Mouse (Mus musculus) hindbrain, embryonic 15.5 days (tissue): ENCODE measurements around the gene Galr3. TPM values are rescaled to one million over a fixed set of nuclear protein-coding genes. Genes with fewer than 3 reads are reported as not detected.

ENCODE experiments used
- ATAC-seq: fragments of 200-750 bp; cut with Nextera tagmentation; 2 replicates; pipeline ENCODE4 v1.8.0; 2017; ENCODE audit warnings: low read depth, moderate number of reproducible peaks, moderate TSS enrichment; ENCODE audit not compliant: low FRiP score
- H3K27ac ChIP-seq: fragments of 300-500 bp; sonication (generic); replicated peaks from 2 replicates; pipeline ENCODE4 v1.5.1; 2015; ENCODE audit warnings: mild to moderate bottlenecking, inconsistent platforms
- H3K27me3 ChIP-seq: fragments of 300-500 bp; sonication (generic); 2 replicates; pipeline ENCODE4 v1.6.1; 2015; ENCODE audit warnings: control low read depth, inconsistent platforms
- H3K36me3 ChIP-seq: fragments of 300-500 bp; sonication (generic); 2 replicates; pipeline ENCODE4 v1.6.1; 2015; ENCODE audit warnings: control low read depth, inconsistent platforms
- H3K4me1 ChIP-seq: fragments of 300-500 bp; sonication (generic); replicated peaks from 2 replicates; pipeline ENCODE4 v1.6.1; 2015; ENCODE audit warnings: control low read depth, inconsistent platforms
- H3K4me2 ChIP-seq: fragments of 300-500 bp; sonication (generic); 2 replicates; pipeline ENCODE4 v1.6.1; 2015; ENCODE audit warnings: moderate library complexity, mild to moderate bottlenecking, inconsistent platforms
- H3K4me3 ChIP-seq: fragments of 300-500 bp; sonication (generic); 2 replicates; pipeline ENCODE4 v1.5.1; 2015; ENCODE audit warnings: mild to moderate bottlenecking, inconsistent platforms
- H3K9ac ChIP-seq: fragments of 300-500 bp; sonication (generic); 2 replicates; pipeline ENCODE4 v1.6.1; 2015; ENCODE audit warnings: inconsistent platforms
- H3K9me3 ChIP-seq: fragments of 300-500 bp; sonication (generic); 2 replicates; pipeline ENCODE4 v1.6.1; 2016; ENCODE audit warnings: control low read depth, inconsistent platforms
- whole genome bisulfite sequencing: fragments of 180-500 bp; shearing (Covaris S2); methylation state at CpG from one replicate; pipeline ENCODE4 v1.1.7; 2015; 5-methylcytosine and 5-hydroxymethylcytosine counted together
- polyA plus RNA-seq: library from polyadenylated mRNA; unstranded; fragments of >200 nt; fragmentation: Nextera tagmentation; extraction: Ambion mirVana; gene quantifications from 2 replicates; pipeline ENCODE4 v1.2.1, GENCODE M21; 2015

Galr3 gene
- polyA plus RNA-seq, 1 experiment from 2014 or later = 0.13 TPM

DNA sequence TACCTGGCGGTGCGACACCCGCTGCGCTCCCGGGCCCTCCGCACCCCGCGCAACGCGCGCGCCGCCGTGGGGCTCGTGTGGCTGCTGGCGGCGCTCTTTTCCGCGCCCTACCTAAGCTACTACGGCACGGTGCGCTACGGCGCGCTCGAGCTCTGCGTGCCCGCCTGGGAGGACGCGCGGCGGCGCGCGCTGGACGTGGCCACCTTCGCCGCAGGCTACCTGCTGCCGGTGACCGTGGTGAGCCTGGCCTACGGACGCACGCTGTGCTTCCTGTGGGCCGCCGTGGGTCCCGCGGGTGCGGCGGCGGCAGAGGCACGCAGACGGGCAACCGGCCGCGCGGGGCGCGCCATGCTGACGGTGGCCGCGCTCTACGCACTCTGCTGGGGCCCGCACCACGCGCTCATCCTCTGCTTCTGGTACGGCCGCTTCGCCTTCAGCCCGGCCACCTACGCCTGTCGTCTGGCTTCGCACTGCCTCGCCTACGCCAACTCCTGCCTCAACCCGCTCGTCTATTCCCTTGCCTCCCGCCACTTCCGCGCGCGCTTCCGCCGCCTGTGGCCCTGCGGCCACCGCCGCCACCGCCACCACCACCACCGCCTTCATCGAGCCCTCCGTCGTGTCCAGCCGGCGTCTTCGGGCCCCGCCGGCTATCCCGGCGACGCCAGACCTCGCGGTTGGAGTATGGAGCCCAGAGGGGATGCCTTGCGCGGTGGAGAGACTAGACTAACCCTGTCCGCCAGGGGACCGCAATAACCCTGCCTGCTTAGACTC lies 1.2 kb downstream of the Galr3 start:
- Histone ChIP-seq H3K9me3 (no peaks in the 10 kb centered on the region), H3K36me3 (no peaks in the 10 kb centered on the region), H3K4me3 (peak overlapping the region; percentile 51), H3K27me3 (peaks cover 33% of the 10 kb centered on the region), H3K9ac (peak overlapping the region; percentile 48), H3K4me2 (peak overlapping the region; percentile 74), H3K4me1 (peaks cover 35% of the 10 kb centered on the region), H3K27ac (peak overlapping the region; percentile 43)
- peak; percentile 55 for ATAC-seq
- WGBS = under 1% methylated on average over 100 of the region's 105 CpGs

DNA sequence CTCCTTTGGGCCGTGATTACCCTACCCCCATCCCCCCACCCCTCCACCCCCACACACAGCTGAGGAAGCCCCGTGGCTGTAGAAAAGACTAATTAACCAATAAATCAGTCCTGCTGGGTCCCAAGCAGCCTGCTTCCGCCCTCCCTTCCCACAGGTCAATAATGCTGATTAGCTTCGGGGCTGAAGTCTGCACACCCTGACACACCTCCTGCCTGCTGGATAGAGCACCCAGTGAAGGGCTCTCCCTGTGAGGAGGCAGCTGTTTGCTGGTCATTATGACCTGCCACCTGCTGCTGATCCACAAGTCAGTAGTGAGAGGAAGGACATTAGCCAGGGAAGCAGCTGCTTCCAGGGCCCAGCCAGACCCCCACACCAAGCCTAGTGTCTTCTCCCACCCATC lies 3.2 kb downstream of the Galr3 start:
- H3K27me3 ChIP-seq = peaks cover 31% of the 10 kb centered on the region
- no peak overlapping the region for H3K4me3 ChIP-seq
- H3K36me3 ChIP-seq = no peaks in the 10 kb centered on the region
- no peak for ATAC-seq
- peaks cover 30% of the 10 kb centered on the region for H3K4me1 ChIP-seq
- no peaks in the 10 kb centered on the region for H3K9me3 ChIP-seq
- no peak overlapping the region for H3K9ac ChIP-seq
- H3K27ac ChIP-seq = no peak overlapping the region
- WGBS = 0% methylated on average over 4 of the region's 4 CpGs
- no peak overlapping the region for H3K4me2 ChIP-seq

DNA sequence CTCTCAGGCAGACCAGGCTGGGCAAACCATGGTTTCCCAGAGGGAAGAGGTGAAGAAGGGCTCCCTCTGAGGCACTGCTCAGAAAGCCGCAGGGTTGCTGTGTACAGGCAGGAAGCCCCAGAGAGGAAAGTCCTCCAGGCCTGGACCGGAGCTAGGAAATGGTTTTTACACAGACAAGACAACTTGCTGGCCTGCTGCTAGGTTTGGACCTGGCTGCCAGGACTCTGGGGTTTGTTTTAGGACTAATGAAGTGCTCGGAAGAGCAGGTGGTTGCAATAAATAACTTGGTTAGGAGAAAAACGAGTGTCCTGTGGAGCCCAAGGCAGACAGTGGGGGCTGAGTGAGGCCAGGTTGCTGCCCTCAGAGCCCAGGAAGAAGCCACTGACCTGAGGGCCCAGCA lies 6.5 kb downstream of the Galr3 start:
- Histone ChIP-seq H3K4me1 (peaks cover 7% of the 10 kb centered on the region; the same call in 1 of the 2 replicates), H3K36me3 (peaks cover 9% of the 10 kb centered on the region; the same call in 1 of the 2 replicates), H3K27ac (no peak overlapping the region), H3K4me2 (no peak overlapping the region), H3K4me3 (no peak overlapping the region), H3K9ac (no peak overlapping the region), H3K27me3 (0 out of 2 replicates have a peak, but pooled peaks cover 6% of the 10 kb centered on the region), H3K9me3 (no peaks in the 10 kb centered on the region)
- no peak for ATAC-seq
- WGBS = 67% methylated on average over 4 of the region's 4 CpGs

DNA sequence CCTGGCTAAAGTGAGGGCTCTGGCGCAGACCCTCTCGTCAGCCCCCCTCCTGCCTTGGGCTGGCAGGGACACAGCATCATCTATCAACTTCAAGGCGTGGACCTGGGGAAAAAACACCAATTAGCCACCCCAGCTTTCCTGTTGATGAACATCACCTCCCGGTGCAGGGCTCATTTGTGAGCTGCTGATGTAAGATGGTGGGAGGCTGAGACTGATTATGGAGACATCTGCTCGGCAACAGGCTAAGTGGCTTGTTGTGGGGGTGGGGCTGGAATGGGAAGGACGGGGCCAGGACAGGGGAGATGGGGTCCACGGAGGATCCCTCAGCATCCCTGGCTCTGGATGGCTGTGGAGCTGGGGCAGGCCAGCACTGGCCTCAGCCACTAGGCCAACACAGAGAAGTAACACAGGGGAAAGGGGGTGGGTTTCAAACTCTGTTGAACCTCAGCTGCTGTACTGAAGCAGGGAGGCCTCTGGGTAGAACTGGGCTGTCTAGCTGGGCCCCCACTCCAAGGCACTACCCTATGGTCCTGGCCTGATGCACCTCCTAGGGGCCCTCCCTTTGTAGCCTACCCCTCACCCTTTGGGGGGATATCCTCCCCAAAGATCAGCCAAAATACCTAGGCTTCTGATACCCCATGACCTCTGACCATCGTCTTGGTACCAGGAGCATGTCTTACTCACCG lies 8.6 kb downstream of the Galr3 start:
- Histone ChIP-seq H3K9ac (no peak overlapping the region), H3K36me3 (peaks cover 29% of the 10 kb centered on the region), H3K27me3 (no peaks in the 10 kb centered on the region), H3K27ac (no peak overlapping the region), H3K9me3 (no peaks in the 10 kb centered on the region), H3K4me3 (no peak overlapping the region), H3K4me1 (0 out of 2 replicates have a peak, but pooled peaks cover 3% of the 10 kb centered on the region), H3K4me2 (no peak overlapping the region)
- 45% methylated on average over 9 of the region's 9 CpGs for WGBS
- peak; percentile 40 for ATAC-seq

DNA sequence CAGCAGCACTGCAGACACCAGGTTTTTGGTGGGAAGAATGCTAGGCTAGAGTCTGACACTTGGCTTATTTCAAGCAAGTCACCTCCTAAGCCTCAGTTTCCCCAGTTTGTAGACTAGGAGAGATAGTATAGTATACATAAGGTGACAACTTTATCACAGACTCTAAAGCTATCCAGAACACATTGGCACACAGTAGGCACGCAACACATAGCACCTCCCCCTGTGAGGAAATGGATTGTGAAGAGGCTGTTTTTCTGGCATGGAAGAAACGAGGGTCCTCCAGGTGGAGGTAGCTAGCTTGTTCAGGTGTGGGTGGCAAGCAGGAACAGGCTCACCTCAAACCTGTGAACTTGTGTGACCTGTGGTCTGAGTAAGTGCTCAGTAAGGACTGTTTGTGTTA lies 9.3 kb downstream of the Galr3 start:
- H3K4me1 ChIP-seq = 0 out of 2 replicates have a peak, but pooled peaks cover 3% of the 10 kb centered on the region
- peaks cover 36% of the 10 kb centered on the region for H3K36me3 ChIP-seq
- no peak overlapping the region for H3K4me2 ChIP-seq
- WGBS = 89% methylated on average over 2 of the region's 2 CpGs
- no peak for ATAC-seq
- H3K9me3 ChIP-seq = no peaks in the 10 kb centered on the region
- no peaks in the 10 kb centered on the region for H3K27me3 ChIP-seq
- no peak overlapping the region for H3K9ac ChIP-seq
- no peak overlapping the region for H3K4me3 ChIP-seq
- no peak overlapping the region for H3K27ac ChIP-seq

DNA sequence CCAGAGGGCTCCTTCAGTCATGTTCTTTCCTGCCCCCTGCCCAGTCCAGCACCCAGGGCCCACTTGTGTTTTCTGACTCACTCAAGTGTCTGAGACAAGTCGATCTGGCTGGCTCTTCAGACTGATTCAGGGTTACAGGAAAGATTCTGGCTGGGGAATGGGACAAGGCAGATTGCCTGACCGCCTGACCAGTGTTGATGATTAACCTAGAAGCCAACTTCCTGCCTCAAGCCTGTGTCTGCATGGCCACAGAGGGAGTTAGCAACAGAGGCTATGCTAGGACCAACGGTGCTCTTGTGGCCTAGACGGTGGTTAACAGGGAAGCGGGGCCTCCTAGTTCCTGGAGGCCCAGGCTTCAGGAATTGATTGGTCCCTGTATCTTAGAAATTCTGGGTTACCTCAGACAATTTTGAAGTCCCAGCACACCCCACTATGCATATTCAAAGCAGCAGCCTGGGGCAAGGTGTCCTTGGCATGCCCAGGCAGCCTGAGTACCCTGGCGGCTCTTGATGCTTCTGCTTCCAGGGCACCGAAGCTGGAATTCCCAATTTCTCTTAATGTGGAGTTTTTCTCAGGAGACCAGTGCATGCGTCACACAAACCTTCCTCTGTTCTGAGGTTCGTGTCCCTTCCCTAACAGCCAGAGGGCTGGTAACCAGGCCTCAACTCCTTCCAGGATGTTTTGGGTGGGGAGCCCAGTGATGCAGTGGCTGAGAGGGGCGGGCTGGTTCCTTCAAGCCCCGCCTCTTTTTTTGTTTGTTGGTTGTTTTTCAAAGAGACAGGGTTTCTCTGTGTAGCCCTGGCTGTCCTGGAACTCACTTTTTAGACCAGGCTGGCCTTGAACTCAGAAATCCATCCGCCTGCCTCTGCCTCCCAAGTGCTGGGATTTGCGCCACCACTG lies 10.0 kb downstream of the Galr3 start:
- H3K4me1 ChIP-seq = 0 out of 2 replicates have a peak, but pooled peaks cover 3% of the 10 kb centered on the region
- H3K27ac ChIP-seq = no peak overlapping the region
- H3K36me3 ChIP-seq = peaks cover 43% of the 10 kb centered on the region
- no peak overlapping the region for H3K4me2 ChIP-seq
- no peak overlapping the region for H3K9ac ChIP-seq
- H3K27me3 ChIP-seq = no peaks in the 10 kb centered on the region
- H3K9me3 ChIP-seq = no peaks in the 10 kb centered on the region
- no peak overlapping the region for H3K4me3 ChIP-seq
- ATAC-seq = no peak
- 68% methylated on average over 13 of the region's 13 CpGs for WGBS

DNA sequence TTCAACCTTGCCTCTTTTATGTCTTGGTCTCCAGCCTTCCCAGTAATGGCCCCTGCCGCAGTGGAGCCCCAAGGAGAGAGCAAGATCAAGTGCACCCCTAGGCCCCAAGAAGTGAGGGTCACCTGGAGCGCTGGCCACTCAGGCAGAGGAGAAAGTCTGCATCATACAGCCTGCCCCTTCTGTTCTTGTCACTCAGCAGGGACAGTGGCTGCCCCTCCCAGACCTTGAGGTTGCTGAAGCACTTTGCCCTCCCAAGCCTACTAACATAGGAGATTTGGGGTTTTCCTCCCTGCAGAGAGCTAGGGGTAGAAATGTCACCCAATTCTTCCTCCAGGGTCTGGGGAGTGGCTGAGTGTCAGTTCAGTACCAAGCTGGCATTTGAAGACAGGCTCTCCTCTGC lies 10.7 kb downstream of the Galr3 start:
- no peak overlapping the region for H3K4me3 ChIP-seq
- no peak overlapping the region for H3K4me2 ChIP-seq
- H3K4me1 ChIP-seq = 0 out of 2 replicates have a peak, but pooled peaks cover 3% of the 10 kb centered on the region
- no peaks in the 10 kb centered on the region for H3K9me3 ChIP-seq
- WGBS = 86% methylated on average over 2 of the region's 2 CpGs
- no peaks in the 10 kb centered on the region for H3K27me3 ChIP-seq
- H3K27ac ChIP-seq = no peak overlapping the region
- peaks cover 49% of the 10 kb centered on the region for H3K36me3 ChIP-seq
- no peak for ATAC-seq
- H3K9ac ChIP-seq = no peak overlapping the region

DNA sequence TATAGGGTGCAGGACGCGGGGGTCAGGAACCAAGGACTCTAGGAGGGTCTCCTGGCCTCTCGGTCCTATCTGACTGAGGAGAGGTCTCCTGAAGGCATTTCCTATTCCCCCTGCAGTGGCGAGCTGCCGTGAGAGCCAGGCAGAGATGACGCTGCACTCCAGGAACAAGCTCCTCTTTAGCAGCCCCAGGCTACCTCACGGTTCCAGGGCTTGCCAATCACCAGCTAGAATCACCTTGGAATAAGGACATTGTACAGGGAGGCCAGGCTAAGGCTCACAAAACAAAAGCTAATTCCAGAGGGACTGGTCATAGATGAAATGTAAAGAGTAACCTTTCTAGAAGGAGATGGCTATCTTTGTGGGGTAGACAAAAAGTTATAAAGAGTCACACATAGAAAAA lies 14.9 kb downstream of the Galr3 start:
- H3K4me3 ChIP-seq = no peak overlapping the region
- no peak overlapping the region for H3K4me2 ChIP-seq
- no peak for ATAC-seq
- H3K4me1 ChIP-seq = peaks cover 10% of the 10 kb centered on the region
- no peaks in the 10 kb centered on the region for H3K9me3 ChIP-seq
- 95% methylated on average over 7 of the region's 7 CpGs for WGBS
- H3K9ac ChIP-seq = no peak overlapping the region
- peaks cover 78% of the 10 kb centered on the region for H3K36me3 ChIP-seq
- H3K27me3 ChIP-seq = no peaks in the 10 kb centered on the region
- H3K27ac ChIP-seq = no peak overlapping the region

DNA sequence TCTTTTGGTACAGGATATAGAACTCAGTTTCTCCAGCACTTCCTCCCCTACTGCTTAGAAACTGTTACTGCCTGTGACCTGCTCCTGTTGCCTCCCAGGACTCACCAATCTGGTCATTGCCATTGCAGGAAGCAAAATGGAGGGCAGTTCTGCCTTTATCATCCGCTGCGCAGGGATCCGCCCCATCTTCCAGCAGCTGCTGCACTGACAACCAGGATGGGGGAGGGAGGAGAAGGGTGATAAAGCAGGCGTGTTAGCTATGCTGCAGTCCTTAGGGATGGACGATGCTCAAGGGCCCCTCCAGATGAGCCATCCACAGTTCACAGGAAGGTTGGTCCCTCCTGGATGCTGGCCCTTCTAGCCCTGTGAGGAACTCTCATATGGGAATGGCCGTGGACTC lies 16.2 kb downstream of the Galr3 start:
- Histone ChIP-seq H3K27ac (no peak overlapping the region), H3K4me3 (no peak overlapping the region), H3K27me3 (no peaks in the 10 kb centered on the region), H3K9me3 (no peaks in the 10 kb centered on the region), H3K4me2 (no peak overlapping the region), H3K36me3 (peaks cover 73% of the 10 kb centered on the region), H3K4me1 (peaks cover 16% of the 10 kb centered on the region), H3K9ac (no peak overlapping the region)
- no peak for ATAC-seq
- 90% methylated on average over 6 of the region's 6 CpGs for WGBS

DNA sequence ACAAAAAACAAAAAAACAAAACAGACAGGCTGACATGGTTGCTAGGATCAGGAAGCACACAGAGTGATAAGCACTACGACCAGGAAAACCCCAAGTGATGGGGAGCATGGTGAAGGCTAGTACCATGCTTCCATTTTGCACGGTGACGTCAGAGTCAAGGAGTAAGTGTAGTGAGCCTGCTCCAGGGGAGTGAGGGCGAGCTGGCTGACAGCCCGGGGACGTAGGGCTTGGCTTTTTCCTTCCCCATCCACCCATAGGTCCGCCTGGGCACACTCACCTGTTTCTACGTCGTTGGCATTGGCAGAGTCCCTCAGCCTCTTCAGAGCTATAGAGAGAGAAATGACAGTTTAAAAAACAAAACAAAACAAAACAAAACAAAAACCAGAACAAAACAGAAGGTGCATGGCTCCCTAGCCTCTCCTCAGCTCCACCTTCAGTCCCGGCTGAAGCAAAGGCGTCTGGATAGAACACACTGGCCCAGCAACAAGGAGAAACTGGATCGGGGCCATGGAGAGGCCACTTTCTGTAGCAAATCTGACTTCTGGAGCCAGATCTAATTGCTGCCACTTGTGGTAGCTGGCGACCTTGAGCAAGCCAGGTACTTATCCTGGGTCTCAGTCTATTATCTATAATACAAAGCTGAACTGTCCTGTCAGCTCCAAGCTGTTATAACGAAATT lies 19.3 kb downstream of the Galr3 start:
- WGBS = 85% methylated on average over 14 of the region's 14 CpGs
- Histone ChIP-seq H3K4me2 (peak overlapping the region; percentile 79), H3K36me3 (peaks cover 42% of the 10 kb centered on the region), H3K4me3 (no peak overlapping the region), H3K27ac (no peak overlapping the region), H3K27me3 (no peaks in the 10 kb centered on the region), H3K9ac (no peak overlapping the region), H3K4me1 (peaks cover 22% of the 10 kb centered on the region), H3K9me3 (no peaks in the 10 kb centered on the region)
- ATAC-seq = no peak

DNA sequence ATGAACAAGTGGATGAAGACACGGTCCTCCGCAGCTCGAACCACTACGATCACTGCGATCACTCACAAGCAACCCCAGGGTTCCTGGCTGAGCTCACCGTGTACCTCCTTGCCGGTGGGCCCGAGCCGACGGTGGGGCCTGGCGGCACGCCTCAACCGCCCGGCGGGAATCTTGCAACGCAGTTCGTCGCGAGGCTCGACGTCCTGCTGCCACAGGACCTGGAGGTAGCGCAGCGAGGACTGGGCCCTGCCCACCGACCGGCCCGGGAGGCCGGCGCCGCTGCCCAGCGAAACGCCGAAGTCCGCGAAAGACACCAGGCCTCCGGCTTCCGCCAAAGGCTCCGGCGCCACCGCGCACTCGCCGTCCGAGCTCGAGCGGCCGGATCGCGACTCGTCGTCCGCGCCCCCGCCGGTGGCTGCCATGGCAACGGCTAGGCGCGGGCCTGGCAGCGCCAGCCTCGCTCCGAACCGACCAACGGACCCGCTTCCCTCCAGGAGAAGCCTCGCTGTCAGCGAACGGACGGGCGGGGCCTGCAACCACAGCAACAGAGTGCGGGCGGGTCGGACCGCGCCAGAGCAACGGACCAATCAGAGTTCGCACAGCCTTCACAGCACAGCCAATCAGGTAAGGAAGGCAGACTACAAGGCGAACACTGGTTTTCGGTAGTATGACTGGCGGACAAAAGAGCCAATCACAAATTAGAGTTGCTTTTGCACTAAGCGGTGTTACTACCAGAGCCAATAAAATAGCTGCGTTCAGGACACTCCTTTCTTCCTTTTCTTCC lies 20.9 kb downstream of the Galr3 start, which contains the start of gene Ankrd54:
Ankrd54 (minus strand) TSS at position 518 of the 784 bp plus-strand sequence.
- H3K27ac ChIP-seq = peak within 1 kb of the TSS; percentile 83
- peak within 1 kb of the TSS; percentile 79 for H3K4me2 ChIP-seq
- under 1% methylated on average over 80 of the region's 80 CpGs for WGBS
- H3K4me3 ChIP-seq = peak within 1 kb of the TSS; percentile 70
- H3K9ac ChIP-seq = peak within 1 kb of the TSS; percentile 79
- ATAC-seq = peak; percentile 100
- no peaks in the 10 kb centered on the region for H3K9me3 ChIP-seq
- peaks cover 27% of the 10 kb centered on the region for H3K36me3 ChIP-seq
- peaks cover 22% of the 10 kb centered on the region for H3K4me1 ChIP-seq
- H3K27me3 ChIP-seq = no peaks in the 10 kb centered on the region
